Mouse (Mus musculus) thymus, postnatal 14 days (tissue): Measurements from ENCODE around the gene Inhbb.

ENCODE experiments used
- DNase-seq: peaks from one replicate; pipeline ENCODE4 v3.0.0; 2021

Inhbb gene

GRCm38 (mm10) chr1:119367546-119367945, 54.5 kb downstream of the Inhbb start:
- DNase-seq, result no peak

- no peak for DNase-seq
Observed at GRCm38 (mm10) chr1:119366315-119366714, 55.7 kb downstream of the Inhbb start.
